Mouse (Mus musculus) cerebellum, adult 18-20 months (tissue): ENCODE measurements around the gene Kcna2.

Experiments used
- DNase-seq, 2 experiments: peaks; one replicate each; pipeline ENCODE4 v3.0.0; 2021

The Kcna2 gene

DNA sequence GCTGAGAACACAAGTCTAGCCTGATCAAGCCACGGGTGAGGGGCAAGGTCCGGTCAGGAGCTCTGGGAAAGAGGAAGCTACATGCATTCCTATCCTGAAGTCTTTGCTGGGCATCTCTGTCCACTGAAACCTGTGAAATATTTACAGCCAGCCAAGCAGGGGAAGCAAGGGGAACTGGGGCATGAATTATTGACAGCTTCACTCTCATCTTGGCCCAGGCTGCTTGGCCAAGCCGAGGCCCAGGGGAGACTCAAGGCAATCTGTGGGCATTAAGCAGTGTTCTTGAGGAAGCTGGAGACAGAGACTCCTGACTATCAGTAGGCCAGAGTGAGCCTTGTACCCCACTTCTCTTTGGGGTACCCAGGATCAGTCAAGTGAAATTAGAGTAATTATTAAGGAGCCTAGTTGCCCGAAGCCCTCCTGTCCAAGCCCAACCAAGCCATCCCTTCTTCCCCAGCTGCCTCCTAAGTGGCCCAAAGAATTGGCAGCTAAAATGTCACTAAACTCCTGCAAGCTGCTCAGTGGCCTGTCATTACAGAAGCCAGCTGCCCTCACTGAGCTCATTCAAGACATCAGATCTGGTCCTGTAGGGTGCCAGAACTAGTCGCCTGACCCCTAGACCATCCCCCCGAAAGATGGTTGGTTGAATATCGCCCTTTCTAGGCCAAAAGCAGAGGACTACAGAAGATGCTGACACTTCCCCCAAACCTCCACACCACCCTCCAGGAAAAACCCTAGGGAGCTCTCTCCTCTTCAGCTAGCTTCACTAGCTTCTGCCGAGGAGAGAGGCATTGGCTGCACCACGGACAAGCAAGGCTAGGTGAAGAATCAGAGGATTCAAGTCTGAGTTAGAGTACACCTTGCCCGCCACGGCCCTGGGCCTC is 53.1 kb downstream of the Kcna2 start:
- DNase-seq: peak; percentile 42 to 59

- no peak for DNase-seq
These were observed 57.9 kb downstream of the Kcna2 start for GRCm38 (mm10) chr3:107158856-107159255.

DNA sequence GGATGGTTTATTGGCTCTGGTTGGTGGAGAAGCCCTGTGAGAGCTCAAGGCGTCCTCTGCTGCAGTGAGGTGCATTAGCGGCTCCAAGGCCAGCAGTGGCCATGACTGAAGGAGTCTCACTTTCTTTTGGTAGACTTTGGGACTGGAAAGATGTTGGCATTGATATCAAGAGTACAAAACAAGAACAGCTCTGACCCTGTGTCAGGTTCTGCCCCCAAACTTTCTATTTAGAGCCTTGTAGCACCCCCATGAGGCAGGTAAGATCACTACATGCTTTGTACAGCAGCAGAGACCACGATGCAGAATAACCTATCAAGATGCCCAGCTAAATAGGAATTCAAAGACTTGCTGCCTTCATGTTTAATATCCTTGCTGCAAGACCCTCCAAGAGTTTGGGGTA is 58.5 kb downstream of the Kcna2 start:
- peak; percentile 55 to 57 for DNase-seq

- peak; percentile 74 to 77 for DNase-seq
These were observed 58.9 kb downstream of the Kcna2 start for GRCm38 (mm10) chr3:107159859-107160324.

- peak; percentile 70 to 78 for DNase-seq
These were observed 61.8 kb downstream of the Kcna2 start for GRCm38 (mm10) chr3:107162741-107163140.
